6 mouse cellular contexts compared by ENCODE assay signal in genomic region chr10:77950468-77950867, GRCm38 (mm10). TPM values are rescaled to one million over a fixed set of nuclear protein-coding genes. Genes with fewer than 3 reads are reported as not detected.
DNase-seq lines count a peak whose midpoint lies in the region; TF ChIP-seq lines count a peak whose summit lies in the region.
"Not testable (repeated sequence)": the region's sequence is repeated elsewhere in the genome, so short reads cannot be mapped to it uniquely, and the experiment has no call there.
"Had no signal": no experiment of that assay in that cellular context is flagged by ENCODE, and none has a peak within 500 bp of the region (broad histone marks: within the 10 kb centered on the region; RNA-seq: fewer than 3 reads in every experiment).

No protein-coding gene starts in this region.

- H3K36me3 ChIP-seq in MEL (ENCODE audit: control insufficient read depth in 1 of 2, insufficient read depth in 2 of 2, low read length in 2 of 2): not testable (repeated sequence)

- not testable (repeated sequence) for TF ChIP-seq EP300 in MEL (IDR thresholded peaks at IDR 0.05; ENCODE audit: low read depth in 1 of 2, low read length in 2 of 2)

- not testable (repeated sequence) for H3K4me1 ChIP-seq in MEL (ENCODE audit: control insufficient read depth in 1 of 2, insufficient read depth in 2 of 2, low read length in 2 of 2)

- H3K9ac ChIP-seq in MEL (ENCODE audit: control insufficient read depth, low read depth, low read length, poor library complexity, severe bottlenecking): peak overlapping the region; percentile 100

- TF ChIP-seq CTCF in MEL (IDR thresholded peaks at IDR 0.05 in 2 of 3, conservative IDR thresholded peaks at IDR 0.05 in 1 of 3; ENCODE audit: control insufficient read depth in 1 of 3, insufficient read depth in 1 of 3, low read depth in 2 of 3, low read length in 3 of 3, poor library complexity in 1 of 3, severe bottlenecking in 1 of 3): not testable (repeated sequence)

- H3K9me3 ChIP-seq in MEL (replicated peaks; ENCODE audit: insufficient read depth, low read length): not testable (repeated sequence)

- DNase-seq in A20 (ENCODE audit: low read depth, low spot score) (peak; percentile 67), MEL (ENCODE audit: low read depth, low spot score) (peak; percentile 68)

- 0 out of 4 replicates have a peak, but pooled peaks of 1 of the 2 experiments have one; percentile 24 for TF ChIP-seq POLR2A in MEL (IDR thresholded peaks at IDR 0.05; ENCODE audit: control insufficient read depth in 1 of 2, insufficient read depth in 1 of 2, low read depth in 1 of 2, low read length in 2 of 2, poor library complexity in 1 of 2)

- TF ChIP-seq RAD21 in MEL (IDR thresholded peaks at IDR 0.05; ENCODE audit: low read depth, low read length): not testable (repeated sequence)

- not testable (repeated sequence) for H3K79me2 ChIP-seq in MEL (ENCODE audit: control insufficient read depth, insufficient read depth, low read length, poor library complexity)

- not testable (repeated sequence) for H3K27me3 ChIP-seq in MEL (ENCODE audit: control insufficient read depth in 1 of 2, insufficient read depth in 2 of 2, low read length in 2 of 2)

- H3K27ac ChIP-seq in MEL (ENCODE audit: control insufficient read depth, low read depth, low read length): peak overlapping the region; percentile 94

- peak overlapping the region; percentile 57 to 97 for H3K4me3 ChIP-seq in MEL (ENCODE audit: control insufficient read depth in 1 of 2, insufficient read depth in 1 of 2, low read depth in 2 of 2, low read length in 2 of 2)

TF ChIP-seq in MEL, 35 proteins besides CTCF, POLR2A, EP300 and RAD21:
- peak; percentile 52; the same call in 1 of the 2 replicates for TF ChIP-seq HCFC1 (IDR thresholded peaks at IDR 0.05; ENCODE audit: low read depth, low read length)

RNA-seq across cellular contexts. Expression of gene Trpm2, which starts 19.9 kb away (rescaled TPM):
- 5.7 and 7.8 TPM in 2 replicates for total RNA-seq in MEL (2012; rRNA removed)
- polyA plus RNA-seq in MEL (2012; ENCODE audit: insufficient read depth in 1 of 2, insufficient read length in 2 of 2, low read depth in 1 of 2, low replicate concordance in 2 of 2, missing spikeins in 1 of 2): 10 to 100 TPM in 1 of 2 experiments, not detected in 1; 18.5 TPM

RNA-seq across cellular contexts. Expression of gene 1810043G02Rik, which starts 27.9 kb away (rescaled TPM):
- total RNA-seq in MEL (2012; rRNA removed): 9.3 and 10.7 TPM in 2 replicates
- polyA plus RNA-seq in MEL (2012; ENCODE audit: insufficient read depth in 1 of 2, insufficient read length in 2 of 2, low read depth in 1 of 2, low replicate concordance in 2 of 2, missing spikeins in 1 of 2): 10 to 100 TPM in 1 of 2 experiments, not detected in 1; 15.6 TPM

RNA-seq across cellular contexts. Expression of gene Lrrc3, which starts 48.1 kb away (rescaled TPM):
- total RNA-seq in MEL (2012; rRNA removed): 0.10 and 0.15 TPM in 2 replicates
- under 1 TPM in 1 of 2 experiments, not detected in 1; 0.74 TPM for polyA plus RNA-seq in MEL (2012; ENCODE audit: insufficient read depth in 1 of 2, insufficient read length in 2 of 2, low read depth in 1 of 2, low replicate concordance in 2 of 2, missing spikeins in 1 of 2)
- total RNA-seq: CH12.LX had no signal
- polyA plus RNA-seq: activated CD4-positive, CD25-positive, alpha-beta regulatory T cell, adult 4 months; CD4-positive, CD25-positive, alpha-beta regulatory T cell, adult 4 months; G1E had no signal

RNA-seq across cellular contexts. Expression of gene Pfkl, which starts 59.4 kb away (rescaled TPM):
- total RNA-seq in MEL (2012; rRNA removed): 84.8 and 165 TPM in 2 replicates
- 100 to 1,000 TPM in 1 of 2 experiments, not detected in 1; 267 TPM for polyA plus RNA-seq in MEL (2012; ENCODE audit: insufficient read depth in 1 of 2, insufficient read length in 2 of 2, low read depth in 1 of 2, low replicate concordance in 2 of 2, missing spikeins in 1 of 2)
